Mouse (Mus musculus) forebrain, embryonic 15.5 days (tissue): ENCODE results near the gene Atp11a. TPM values are rescaled to one million over a fixed set of nuclear protein-coding genes. Genes with fewer than 3 reads are reported as not detected.

Experiments used
- ATAC-seq: fragments of 200-750 bp; cut with Nextera tagmentation; replicated peaks from 2 replicates; pipeline ENCODE4 v1.8.0; 2017; ENCODE audit warnings: mild to moderate bottlenecking, moderate TSS enrichment, moderate library complexity
- H3K27ac ChIP-seq: fragments of 300-500 bp; sonication (generic); replicated peaks from 2 replicates; pipeline ENCODE4 v1.5.1; 2015; ENCODE audit warnings: mild to moderate bottlenecking, inconsistent platforms
- H3K27me3 ChIP-seq: fragments of 300-500 bp; sonication (generic); 2 replicates; pipeline ENCODE4 v1.6.1; 2015; ENCODE audit warnings: inconsistent platforms
- H3K36me3 ChIP-seq: fragments of 300-500 bp; sonication (generic); 2 replicates; pipeline ENCODE4 v1.6.1; 2015; ENCODE audit warnings: mild to moderate bottlenecking, inconsistent platforms
- H3K4me1 ChIP-seq: fragments of 300-500 bp; sonication (generic); 2 replicates; pipeline ENCODE4 v1.6.1; 2015; ENCODE audit warnings: inconsistent platforms
- H3K4me2 ChIP-seq: fragments of 300-500 bp; sonication (generic); replicated peaks from 2 replicates; pipeline ENCODE4 v1.6.1; 2015; ENCODE audit warnings: mild to moderate bottlenecking, inconsistent platforms
- H3K4me3 ChIP-seq: fragments of 300-500 bp; sonication (generic); 2 replicates; pipeline ENCODE4 v1.5.1; 2015; ENCODE audit warnings: mild to moderate bottlenecking, inconsistent platforms
- H3K9ac ChIP-seq: fragments of 300-500 bp; sonication (generic); replicated peaks from 2 replicates; pipeline ENCODE4 v1.6.1; 2015; ENCODE audit warnings: mild to moderate bottlenecking, inconsistent platforms
- H3K9me3 ChIP-seq: fragments of 300-500 bp; sonication (generic); 2 replicates; pipeline ENCODE4 v1.6.1; 2016; ENCODE audit warnings: inconsistent platforms
- WGBS: fragments of 180-500 bp; shearing (Covaris S2); methylation state at CpG from one replicate; pipeline ENCODE4 v1.1.7; 2015; ENCODE audit warnings: mixed read lengths; 5-methylcytosine and 5-hydroxymethylcytosine counted together
- polyA plus RNA-seq: library from polyadenylated mRNA; unstranded; fragments of >200 nt; fragmentation: Nextera tagmentation; extraction: Ambion mirVana; gene quantifications from 2 replicates; pipeline ENCODE4 v1.2.1, GENCODE M21; 2015

The Atp11a gene
- polyA plus RNA-seq, 1 experiment from 2014 or later = 15.7 TPM

DNA sequence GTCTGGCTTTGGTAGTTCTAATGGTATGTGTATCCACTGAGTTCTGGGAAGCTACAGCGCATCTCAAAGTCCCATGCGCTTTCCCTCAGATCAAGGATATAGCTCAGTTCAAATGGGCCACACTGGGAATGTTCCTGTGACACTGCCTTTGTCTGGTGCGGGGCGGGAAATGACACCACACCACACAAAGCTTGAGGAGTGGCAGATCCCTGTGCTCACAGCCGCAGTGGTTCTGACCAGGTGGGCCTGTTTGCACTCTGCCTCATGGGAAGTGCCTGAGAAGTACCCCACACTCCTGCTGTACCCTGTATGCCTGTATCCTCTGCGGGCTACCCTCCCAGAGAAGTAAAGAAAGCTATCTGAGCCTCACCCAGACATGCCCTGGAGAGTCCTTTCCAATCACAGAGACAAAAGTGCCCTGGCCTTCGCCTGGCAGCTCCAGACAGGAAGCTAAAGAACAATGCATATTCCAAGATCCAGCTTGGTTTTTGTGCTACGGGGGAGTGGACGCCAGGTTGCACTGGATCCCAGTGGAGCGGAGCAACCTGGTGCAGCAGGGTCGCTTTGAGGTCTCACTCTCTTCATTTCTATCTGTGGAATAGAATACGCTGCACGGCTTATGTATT, 147.1 kb downstream of the Atp11a start:
- H3K36me3 ChIP-seq = no peaks in the 10 kb centered on the region
- no peak overlapping the region for H3K4me2 ChIP-seq
- no peak overlapping the region for H3K4me3 ChIP-seq
- no peak overlapping the region for H3K9ac ChIP-seq
- H3K4me1 ChIP-seq = no peaks in the 10 kb centered on the region
- 0 out of 2 replicates have a peak overlapping the region, but pooled peaks have one; percentile 31 for H3K27ac ChIP-seq
- ATAC-seq = no peak
- 90% methylated on average over 13 of the region's 13 CpGs for WGBS
- no peaks in the 10 kb centered on the region for H3K27me3 ChIP-seq
- no peaks in the 10 kb centered on the region for H3K9me3 ChIP-seq

DNA sequence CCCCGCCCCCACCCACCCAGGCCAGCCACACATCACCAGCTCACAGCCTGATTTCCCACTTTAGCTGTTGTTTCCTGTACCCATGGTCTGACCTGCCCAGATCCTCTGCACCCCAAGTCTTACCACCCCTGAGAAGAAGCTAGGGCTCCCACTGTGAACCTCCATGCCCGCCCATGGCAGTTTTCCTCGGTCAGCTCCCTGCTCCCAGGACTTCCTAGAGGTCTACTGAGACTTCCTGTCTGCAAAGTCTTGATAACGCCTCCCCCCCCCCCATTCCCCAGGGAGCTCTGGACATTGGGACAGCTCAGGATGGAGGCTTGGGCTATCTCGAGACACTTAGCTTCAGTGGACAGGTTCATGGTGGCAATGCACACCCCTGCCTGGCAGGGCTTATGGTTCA, 148.3 kb downstream of the Atp11a start:
- Histone ChIP-seq H3K36me3 (no peaks in the 10 kb centered on the region), H3K27ac (no peak overlapping the region), H3K4me3 (no peak overlapping the region), H3K27me3 (no peaks in the 10 kb centered on the region), H3K9ac (no peak overlapping the region), H3K4me1 (no peaks in the 10 kb centered on the region), H3K9me3 (no peaks in the 10 kb centered on the region), H3K4me2 (no peak overlapping the region)
- no peak for ATAC-seq
- WGBS = 92% methylated on average over 5 of the region's 5 CpGs

DNA sequence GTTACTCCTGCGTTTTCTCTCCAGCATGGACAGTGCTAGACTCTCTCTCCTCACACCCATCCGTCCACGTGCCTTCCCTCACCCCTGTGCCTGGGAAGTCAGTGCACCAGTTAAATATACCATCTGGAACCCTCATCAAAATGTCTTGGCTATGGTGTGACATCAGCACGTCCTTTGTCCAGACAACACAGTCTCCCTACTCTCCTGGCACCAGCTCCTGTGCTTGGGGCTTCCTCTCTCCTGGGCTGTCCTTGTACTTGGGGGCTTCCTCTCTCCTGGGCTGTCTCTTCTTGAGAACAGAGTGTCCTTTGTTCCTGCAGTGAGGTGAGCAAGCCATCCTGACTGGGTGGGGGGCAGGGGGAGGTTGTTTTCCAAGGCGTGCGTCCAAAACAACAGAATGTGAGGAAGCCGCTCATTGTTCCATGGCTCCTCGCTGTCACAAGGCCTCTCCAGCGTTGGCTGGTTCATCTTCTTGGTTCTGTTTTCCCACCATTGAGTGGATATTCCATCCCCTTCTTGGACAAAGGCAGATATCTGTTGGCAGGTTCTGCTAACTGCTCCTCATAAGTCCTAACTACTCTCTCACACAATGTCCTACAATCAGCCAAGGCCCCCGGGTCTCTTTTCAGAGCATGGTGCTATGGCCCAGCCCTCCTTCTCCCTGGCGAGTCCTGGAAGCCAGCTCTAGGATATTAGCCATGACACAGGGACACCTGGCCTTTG, 148.9 kb downstream of the Atp11a start:
- H3K9ac ChIP-seq = no peak overlapping the region
- no peaks in the 10 kb centered on the region for H3K9me3 ChIP-seq
- no peak for ATAC-seq
- no peaks in the 10 kb centered on the region for H3K27me3 ChIP-seq
- H3K36me3 ChIP-seq = no peaks in the 10 kb centered on the region
- no peak overlapping the region for H3K27ac ChIP-seq
- no peaks in the 10 kb centered on the region for H3K4me1 ChIP-seq
- H3K4me3 ChIP-seq = no peak overlapping the region
- no peak overlapping the region for H3K4me2 ChIP-seq
- WGBS = 73% methylated on average over 11 of the region's 11 CpGs

DNA sequence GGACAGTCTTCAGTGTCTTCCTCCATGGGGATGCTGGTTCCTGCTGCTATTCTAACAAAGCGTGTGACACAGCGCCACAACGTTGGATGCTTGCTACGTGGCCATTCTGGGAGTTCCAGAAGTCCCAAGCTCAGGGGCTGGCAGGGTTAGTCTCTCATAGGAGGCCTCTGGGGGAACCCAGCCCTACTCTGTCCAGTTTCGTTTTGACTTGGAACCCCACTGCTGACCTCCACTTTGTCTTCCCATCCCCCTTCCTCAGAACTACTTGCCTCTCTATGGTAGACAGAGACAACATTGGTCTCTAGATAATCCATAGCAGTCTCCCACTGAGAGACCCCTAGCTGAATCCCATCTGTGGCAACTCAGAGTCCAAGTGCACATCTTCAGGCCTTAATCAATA, 149.8 kb downstream of the Atp11a start:
- no peaks in the 10 kb centered on the region for H3K36me3 ChIP-seq
- WGBS = 76% methylated on average over 5 of the region's 5 CpGs
- no peak overlapping the region for H3K27ac ChIP-seq
- no peaks in the 10 kb centered on the region for H3K9me3 ChIP-seq
- H3K4me1 ChIP-seq = no peaks in the 10 kb centered on the region
- H3K4me3 ChIP-seq = no peak overlapping the region
- ATAC-seq = no peak
- no peaks in the 10 kb centered on the region for H3K27me3 ChIP-seq
- H3K9ac ChIP-seq = no peak overlapping the region
- H3K4me2 ChIP-seq = no peak overlapping the region

DNA sequence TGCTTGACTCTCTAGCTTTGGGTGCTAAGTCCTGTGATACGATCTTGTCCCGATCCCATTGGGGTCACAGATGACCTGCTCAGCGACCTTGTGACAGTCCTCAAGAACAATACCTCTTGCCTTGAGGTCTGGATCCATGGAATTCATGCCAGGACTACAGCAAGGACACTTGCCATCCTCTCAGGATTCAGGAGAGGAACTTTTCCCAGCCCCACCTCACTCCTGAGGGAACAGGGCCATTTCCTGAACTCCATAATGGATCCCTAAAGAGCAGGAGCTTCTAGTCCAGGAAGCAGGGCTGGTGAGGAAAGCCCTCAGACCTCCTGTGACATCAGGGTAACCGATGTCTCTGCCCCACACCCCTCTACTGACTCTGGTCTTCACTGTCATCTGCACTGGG, 150.9 kb downstream of the Atp11a start:
- 93% methylated on average over 4 of the region's 4 CpGs for WGBS
- no peak for ATAC-seq

DNA sequence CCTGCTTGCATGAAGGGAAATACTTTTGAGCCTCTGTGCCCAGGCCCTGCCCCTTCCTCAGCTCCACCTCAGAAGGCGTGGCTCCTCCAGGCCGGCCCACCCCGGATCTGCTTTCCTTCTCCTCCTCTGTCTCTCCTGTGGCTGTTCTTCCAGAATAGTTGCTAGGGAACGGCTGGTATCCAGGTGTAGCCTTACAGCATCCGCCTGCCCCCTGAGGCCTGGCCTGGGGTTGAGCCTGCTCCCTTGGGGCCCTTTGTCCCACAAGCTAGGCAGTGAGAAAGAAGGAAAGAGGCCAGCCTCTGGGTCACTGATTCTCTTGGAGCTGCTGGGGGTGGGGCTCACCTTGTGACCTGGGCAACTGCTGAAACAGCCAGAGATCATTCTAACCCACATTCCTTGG, 155.2 kb downstream of the Atp11a start:
- 9% methylated on average over 5 of the region's 5 CpGs for WGBS
- H3K9me3 ChIP-seq = no peaks in the 10 kb centered on the region
- H3K4me3 ChIP-seq = no peak overlapping the region
- no peaks in the 10 kb centered on the region for H3K27me3 ChIP-seq
- no peak overlapping the region for H3K27ac ChIP-seq
- no peak overlapping the region for H3K4me2 ChIP-seq
- no peak overlapping the region for H3K9ac ChIP-seq
- ATAC-seq = no peak
- peaks cover 17% of the 10 kb centered on the region for H3K4me1 ChIP-seq
- no peaks in the 10 kb centered on the region for H3K36me3 ChIP-seq

More for the DNA sequence above, 150.9 kb downstream of the Atp11a start:
- Histone ChIP-seq H3K27me3 (no peaks in the 10 kb centered on the region), H3K4me1 (no peaks in the 10 kb centered on the region), H3K9me3 (no peaks in the 10 kb centered on the region), H3K36me3 (no peaks in the 10 kb centered on the region), H3K4me3 (no peak overlapping the region), H3K9ac (no peak overlapping the region), H3K27ac (no peak overlapping the region), H3K4me2 (no peak overlapping the region)

DNA sequence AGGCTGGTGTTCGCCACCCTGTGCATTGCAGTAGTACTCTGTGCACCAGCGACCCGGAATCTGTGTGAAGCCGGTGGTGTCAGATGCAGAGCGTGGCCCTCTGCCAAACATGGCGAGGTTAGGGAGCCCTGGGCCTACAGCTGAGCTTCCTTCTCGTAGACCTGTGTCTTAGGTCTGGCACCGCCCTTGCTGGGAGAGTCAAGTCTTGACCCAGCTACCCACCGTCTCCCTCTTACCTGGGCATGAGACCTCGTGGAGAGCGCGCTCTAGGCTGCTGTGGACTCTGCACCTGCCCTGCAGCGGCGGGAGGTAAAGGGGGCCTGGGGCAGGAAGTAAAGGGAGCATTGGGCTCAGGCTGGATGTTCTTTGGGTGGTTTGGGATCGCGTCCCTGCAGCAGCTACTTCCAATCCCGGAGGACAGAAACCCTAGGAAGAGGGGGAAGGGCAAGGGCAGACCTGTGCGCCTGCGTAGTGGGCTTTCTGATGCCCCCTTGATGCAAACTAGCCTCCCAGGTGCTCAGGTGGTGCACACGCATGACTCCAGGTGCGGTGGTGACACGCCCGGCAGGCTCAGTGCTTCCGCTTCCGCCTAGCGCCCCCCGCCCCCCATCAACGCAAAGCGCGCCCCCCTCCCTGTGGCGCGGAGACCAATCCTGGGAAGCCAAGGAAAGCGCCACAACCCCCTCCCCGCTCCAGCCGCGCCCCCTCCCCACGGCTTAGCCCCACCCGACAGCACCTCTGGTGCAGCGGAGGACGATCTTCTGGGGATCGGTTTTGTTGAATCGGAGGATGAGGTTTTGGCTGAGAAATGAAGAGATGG, 158.6 kb downstream of the Atp11a start:
- Histone ChIP-seq H3K27ac (peak overlapping the region; percentile 79), H3K27me3 (no peaks in the 10 kb centered on the region), H3K36me3 (no peaks in the 10 kb centered on the region), H3K4me2 (peak overlapping the region; percentile 91), H3K9ac (peak overlapping the region; percentile 63), H3K4me3 (peak overlapping the region; percentile 55), H3K4me1 (peaks cover 47% of the 10 kb centered on the region), H3K9me3 (no peaks in the 10 kb centered on the region)
- 13% methylated on average over 42 of the region's 42 CpGs for WGBS
- ATAC-seq = peak; percentile 87

DNA sequence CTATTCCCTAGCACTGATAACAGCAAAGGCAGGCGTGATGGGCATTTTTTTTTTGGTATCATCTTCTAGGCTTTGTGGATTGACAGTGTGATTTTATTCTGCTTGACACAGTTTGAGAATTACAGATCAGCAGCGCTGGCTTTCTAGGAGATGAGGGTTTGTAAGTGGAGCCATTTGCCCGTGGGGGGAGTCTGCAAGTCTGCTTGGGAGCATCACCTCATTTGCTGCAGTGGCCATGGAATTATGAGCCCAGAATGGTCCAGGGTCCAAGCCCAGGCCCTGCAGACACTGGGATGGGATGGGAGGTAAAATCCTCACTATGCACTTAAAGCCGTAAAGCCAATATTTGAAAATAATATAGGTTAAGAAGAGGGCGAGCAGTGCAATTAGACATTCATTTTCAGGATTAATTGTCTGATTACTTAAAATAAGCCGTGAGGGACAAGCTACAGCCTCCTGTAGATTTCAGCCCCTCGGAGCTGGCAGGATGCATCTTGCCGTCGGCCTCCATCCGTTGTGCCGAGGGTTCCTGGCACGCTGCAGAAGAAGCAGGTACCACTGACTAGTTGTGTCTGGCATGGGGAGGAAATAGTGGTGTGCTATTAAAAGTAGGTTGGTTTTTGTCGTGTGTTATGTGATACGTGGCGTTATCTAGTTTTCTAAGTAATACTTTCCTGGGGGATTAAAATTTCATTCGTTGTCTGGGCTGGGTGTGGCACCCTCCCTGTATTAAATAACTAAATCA, 159.5 kb downstream of the Atp11a start:
- peaks cover 49% of the 10 kb centered on the region for H3K4me1 ChIP-seq
- peak; percentile 25; the same call in 1 of the 2 replicates for ATAC-seq

DNA sequence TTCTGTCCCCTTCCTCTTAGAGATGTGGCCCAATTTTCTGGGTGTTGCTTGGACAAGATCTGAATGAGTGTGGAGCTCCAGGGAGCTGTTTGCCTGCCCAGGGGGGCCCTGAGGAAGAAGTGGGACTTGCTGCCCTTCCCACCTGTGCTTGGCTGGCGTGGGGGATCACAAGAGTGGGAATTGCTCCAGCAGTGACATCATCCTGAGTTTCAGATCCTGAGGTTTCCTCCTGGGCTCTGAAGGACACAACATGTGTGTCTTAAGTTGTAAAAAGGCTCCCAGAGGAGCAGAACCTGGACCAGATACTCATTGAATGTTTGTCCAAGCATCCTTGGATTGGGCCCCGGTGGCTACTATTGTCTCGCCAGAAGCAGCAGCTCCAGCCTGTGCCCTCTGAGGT, 160.2 kb downstream of the Atp11a start:
- peak overlapping the region; percentile 79; the same call in 1 of the 2 replicates for H3K27ac ChIP-seq
- H3K36me3 ChIP-seq = no peaks in the 10 kb centered on the region
- H3K9ac ChIP-seq = peak overlapping the region; percentile 63
- no peak for ATAC-seq
- WGBS = 72% methylated on average over 3 of the region's 3 CpGs
- peak overlapping the region; percentile 55 for H3K4me3 ChIP-seq
- peaks cover 49% of the 10 kb centered on the region for H3K4me1 ChIP-seq
- no peaks in the 10 kb centered on the region for H3K9me3 ChIP-seq
- H3K27me3 ChIP-seq = no peaks in the 10 kb centered on the region
- H3K4me2 ChIP-seq = peak overlapping the region; percentile 91

More for the DNA sequence above, 159.5 kb downstream of the Atp11a start:
- Histone ChIP-seq H3K9me3 (no peaks in the 10 kb centered on the region), H3K27me3 (no peaks in the 10 kb centered on the region), H3K4me3 (peak overlapping the region; percentile 55), H3K9ac (peak overlapping the region; percentile 63), H3K4me2 (peak overlapping the region; percentile 91), H3K36me3 (no peaks in the 10 kb centered on the region), H3K27ac (peak overlapping the region; percentile 79)
- 57% methylated on average over 16 of the region's 16 CpGs for WGBS

DNA sequence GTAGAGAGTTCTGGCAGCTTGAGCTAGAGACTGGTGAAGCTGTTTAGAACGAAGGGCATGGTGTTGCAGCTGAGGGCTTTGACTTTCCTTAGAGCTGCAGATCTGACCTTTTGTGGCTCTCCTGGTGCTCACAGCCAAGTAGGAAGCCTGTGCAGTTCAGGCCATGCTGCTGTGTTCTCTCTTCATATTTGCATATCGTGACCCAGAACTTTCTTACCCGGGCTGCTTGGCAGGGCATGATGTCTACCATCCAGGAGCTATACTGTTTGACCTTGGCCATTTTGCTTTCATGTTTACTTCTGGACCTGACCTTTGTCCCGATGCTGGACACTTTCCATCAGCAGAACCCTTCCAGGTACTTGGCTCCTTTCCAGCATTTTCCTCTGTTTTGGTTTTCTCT, 161.0 kb downstream of the Atp11a start:
- 92% methylated on average over 4 of the region's 4 CpGs for WGBS
- H3K4me2 ChIP-seq = peak overlapping the region; percentile 91
- H3K27ac ChIP-seq = no peak overlapping the region
- H3K27me3 ChIP-seq = no peaks in the 10 kb centered on the region
- H3K4me1 ChIP-seq = peaks cover 49% of the 10 kb centered on the region
- 0 out of 2 replicates have a peak overlapping the region, but pooled peaks have one; percentile 63 for H3K9ac ChIP-seq
- no peaks in the 10 kb centered on the region for H3K9me3 ChIP-seq
- no peaks in the 10 kb centered on the region for H3K36me3 ChIP-seq
- no peak for ATAC-seq
- H3K4me3 ChIP-seq = peak overlapping the region; percentile 55
